Mouse (Mus musculus) mature B cell (primary cell): ENCODE measurements around the gene Havcr2.
"Not testable (repeated sequence)": the region's sequence is repeated elsewhere in the genome, so short reads cannot be mapped to it uniquely, and the experiment has no call there.

Experiments used
- in situ Hi-C: fragments of 300-500 bp; cut with MboI; formaldehyde crosslinking; loops from 2 replicates; pipeline ENCODE4 v1.14.3; 2019

Havcr2 gene

DNA sequence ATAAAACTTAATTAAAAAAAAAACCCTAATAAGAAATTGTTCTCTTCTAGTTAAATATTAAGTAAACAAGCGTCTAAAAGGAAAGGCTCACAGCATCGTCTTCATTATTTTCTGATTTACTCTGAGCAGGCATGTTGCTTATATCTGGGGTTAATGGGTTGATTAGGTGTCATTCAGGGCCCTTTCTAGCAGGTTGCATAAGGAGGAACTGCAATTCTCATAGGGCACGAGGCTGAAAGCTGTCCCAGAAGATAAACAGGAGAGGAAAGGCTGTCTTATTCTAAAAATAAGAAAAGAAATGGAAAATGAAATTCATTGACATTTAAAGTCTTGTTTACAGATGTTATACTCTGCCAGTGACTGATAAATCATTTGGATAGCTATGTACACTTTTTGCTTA is 5.2 kb downstream of the Havcr2 start:
- in situ Hi-C loops = no loop called here

DNA sequence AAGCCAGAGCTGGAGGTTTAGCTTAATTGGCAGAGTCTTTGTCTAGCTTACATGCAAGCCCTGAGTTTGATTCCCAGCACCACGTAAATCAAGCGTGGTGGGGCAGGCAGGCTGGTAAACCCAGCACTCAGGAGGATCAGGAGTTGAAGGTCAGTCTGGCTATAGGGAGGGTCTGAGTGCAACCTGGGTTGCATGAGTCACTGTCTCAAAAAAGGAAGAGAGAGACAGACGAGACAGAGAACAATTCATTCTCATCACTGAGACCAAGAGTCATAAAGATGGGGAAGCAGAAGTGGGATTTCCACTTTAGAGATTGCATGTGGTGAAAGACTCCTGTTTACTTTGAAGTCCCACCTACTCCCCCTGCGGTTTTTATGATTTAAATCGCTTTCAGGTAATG is 6.6 kb downstream of the Havcr2 start:
- in situ Hi-C loops = no loop called here

GRCm38 (mm10) chr11:46461931-46462330 is 7.2 kb downstream of the Havcr2 start:
- in situ Hi-C loops = no loop called here

- in situ Hi-C loops = no loop called here
Observed at GRCm38 (mm10) chr11:46466878-46467277, 12.1 kb downstream of the Havcr2 start.

DNA sequence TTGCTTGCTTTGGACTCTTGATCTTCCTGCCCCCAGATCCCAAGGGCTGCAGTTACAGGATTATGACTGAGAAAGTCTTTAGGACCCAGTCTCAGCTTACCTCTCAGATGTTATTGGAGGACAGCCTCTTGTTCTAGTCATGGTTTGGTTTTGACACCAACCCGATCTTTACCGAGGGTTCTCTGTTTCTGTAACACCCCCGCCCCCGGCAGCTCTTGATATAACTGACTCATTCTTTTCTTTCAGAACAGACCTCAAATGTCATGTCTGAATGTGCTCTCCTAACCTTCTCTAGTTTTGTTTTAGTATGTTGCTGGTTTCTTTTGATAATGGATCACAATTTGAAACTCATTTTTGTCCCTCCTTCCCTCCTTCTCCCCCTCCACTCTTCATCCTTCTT is 19.5 kb downstream of the Havcr2 start:
- in situ Hi-C loops = no loop called here

DNA sequence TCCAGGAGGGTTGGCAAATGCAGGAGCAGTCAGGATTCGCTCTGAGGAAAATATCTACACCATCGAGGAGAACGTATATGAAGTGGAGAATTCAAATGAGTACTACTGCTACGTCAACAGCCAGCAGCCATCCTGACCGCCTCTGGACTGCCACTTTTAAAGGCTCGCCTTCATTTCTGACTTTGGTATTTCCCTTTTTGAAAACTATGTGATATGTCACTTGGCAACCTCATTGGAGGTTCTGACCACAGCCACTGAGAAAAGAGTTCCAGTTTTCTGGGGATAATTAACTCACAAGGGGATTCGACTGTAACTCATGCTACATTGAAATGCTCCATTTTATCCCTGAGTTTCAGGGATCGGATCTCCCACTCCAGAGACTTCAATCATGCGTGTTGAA is 24.6 kb downstream of the Havcr2 start:
- in situ Hi-C loops = no loop called here

- in situ Hi-C loops = no loop called here
Observed at GRCm38 (mm10) chr11:46480517-46480916, 25.8 kb downstream of the Havcr2 start.

DNA sequence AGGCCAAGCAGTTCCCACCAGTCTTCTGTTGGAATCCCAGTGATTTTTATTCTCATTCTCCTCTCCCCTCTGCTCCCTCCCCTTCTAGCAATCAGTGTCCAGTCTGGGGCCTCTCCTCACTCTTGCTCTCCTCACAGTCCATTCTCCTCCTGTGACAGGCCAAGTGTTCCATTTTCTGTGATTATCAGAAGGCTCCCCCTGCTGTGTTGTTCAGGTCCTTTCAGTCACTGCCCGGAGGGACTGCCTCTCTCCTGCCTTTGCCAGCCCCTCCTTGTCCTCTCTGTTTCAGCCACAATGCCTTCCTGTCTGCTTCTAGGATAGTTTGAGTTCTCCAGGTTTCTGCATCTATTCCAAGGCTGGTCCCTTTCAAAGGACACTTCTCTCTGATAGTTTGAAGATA is 33.5 kb downstream of the Havcr2 start:
- in situ Hi-C loops = no loop called here

- in situ Hi-C loops = no loop called here
Observed at GRCm38 (mm10) chr11:46488650-46489049, 33.9 kb downstream of the Havcr2 start.

DNA sequence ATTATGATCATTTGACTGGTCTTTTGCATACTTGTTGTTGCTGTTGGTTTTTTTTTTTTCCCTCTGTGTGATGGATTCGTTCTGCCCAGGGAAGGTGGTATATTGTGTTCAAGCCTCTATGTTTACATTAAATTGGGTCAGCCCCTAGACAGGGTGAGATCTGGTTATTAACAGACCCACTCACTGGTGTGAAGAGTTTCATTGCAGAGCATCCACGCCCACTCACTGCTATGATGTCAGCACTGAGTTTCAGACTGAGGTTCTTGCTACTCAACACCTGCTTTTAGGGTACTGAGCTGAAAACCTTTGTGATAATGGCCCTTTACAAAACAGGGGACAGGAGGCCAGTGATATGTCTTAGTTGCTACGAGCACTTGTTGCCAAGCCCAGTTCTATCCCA is 52.4 kb downstream of the Havcr2 start:
- in situ Hi-C loops = no loop called here

DNA sequence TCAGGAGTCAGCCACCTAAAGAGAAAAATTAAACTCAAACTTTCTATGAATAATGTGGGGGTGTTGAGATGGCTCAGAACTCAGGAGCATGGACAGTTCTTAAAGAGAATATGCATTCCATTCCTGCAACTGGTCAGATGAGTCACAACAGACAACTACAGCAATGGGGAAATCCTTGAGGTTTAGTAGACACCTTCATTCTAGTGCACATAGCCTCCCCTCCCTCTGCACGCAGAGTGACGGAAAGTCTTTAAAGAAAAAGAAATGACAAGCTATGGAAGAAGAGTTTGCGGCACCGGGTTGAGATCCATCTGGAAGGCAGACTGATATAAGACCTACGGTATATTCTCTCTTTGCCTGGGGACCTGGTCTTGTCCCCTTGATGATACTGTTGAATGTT is 55.2 kb downstream of the Havcr2 start:
- in situ Hi-C loops = no loop called here

- in situ Hi-C loops = not testable (repeated sequence)
Observed at GRCm38 (mm10) chr11:46521341-46521740, 66.6 kb downstream of the Havcr2 start.

DNA sequence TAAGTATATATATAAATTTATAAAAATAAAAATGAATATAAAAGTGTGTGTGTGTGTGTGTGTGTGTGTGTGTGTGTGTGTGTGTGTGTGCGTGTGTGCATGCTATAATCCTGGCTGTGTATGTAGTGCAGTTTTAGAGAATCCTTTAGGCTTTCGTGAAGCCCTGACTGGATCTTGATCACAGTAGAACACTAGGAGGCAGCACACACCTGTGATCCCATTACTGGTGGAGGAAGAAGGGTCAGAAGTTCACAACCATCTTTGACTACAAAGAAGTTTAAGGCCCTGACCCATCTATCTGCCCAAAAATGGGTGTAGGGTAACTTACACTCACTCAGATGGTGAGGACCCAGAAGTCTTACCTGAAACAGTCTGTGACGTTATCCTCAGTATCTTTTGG is 68.0 kb downstream of the Havcr2 start:
- in situ Hi-C loops = no loop called here

- in situ Hi-C loops = no loop called here
Observed at GRCm38 (mm10) chr11:46523912-46524311, 69.2 kb downstream of the Havcr2 start, which contains the start of gene Gm12169. Gene Gm12169 (plus strand): TSS chr11:46524212.

- in situ Hi-C loops = no loop called here
Observed at GRCm38 (mm10) chr11:46530149-46530548, 75.4 kb downstream of the Havcr2 start.
